Mouse (Mus musculus) erythroblast, adult 5-6 weeks (primary cell): Measurements from ENCODE around the gene Snrpg. TPM values are rescaled to one million over a fixed set of nuclear protein-coding genes. Genes with fewer than 3 reads are reported as not detected.
A peak's percentile ranks its signal among the peaks of the same experiment; 100 is the strongest.

Experiments used
- ATAC-seq: replicated peaks from 2 replicates; pipeline ENCODE4 v1.8.0; 2016; ENCODE audit warnings: moderate number of reproducible peaks, mild to moderate bottlenecking, moderate TSS enrichment, inconsistent platforms; ENCODE audit not compliant: poor library complexity, low FRiP score, severe bottlenecking
- total RNA-seq, 2 experiments: library from RNA; stranded (forward) in 1 of 2; stranded (reverse) in 1 of 2; fragments of 150-400 nt in 1 of 2; fragments of 200-764, 138-1000 nt in 1 of 2; gene quantifications; 2 replicates each; pipeline versions ENCODE4 v1.2.3 to v1.2.4; 2015 to 2017; ENCODE audit warnings: low replicate concordance in 2 of 2

Gene Snrpg
- total RNA-seq, 2 experiments from 2014 or later: 11.2 to 60.7 TPM

DNA sequence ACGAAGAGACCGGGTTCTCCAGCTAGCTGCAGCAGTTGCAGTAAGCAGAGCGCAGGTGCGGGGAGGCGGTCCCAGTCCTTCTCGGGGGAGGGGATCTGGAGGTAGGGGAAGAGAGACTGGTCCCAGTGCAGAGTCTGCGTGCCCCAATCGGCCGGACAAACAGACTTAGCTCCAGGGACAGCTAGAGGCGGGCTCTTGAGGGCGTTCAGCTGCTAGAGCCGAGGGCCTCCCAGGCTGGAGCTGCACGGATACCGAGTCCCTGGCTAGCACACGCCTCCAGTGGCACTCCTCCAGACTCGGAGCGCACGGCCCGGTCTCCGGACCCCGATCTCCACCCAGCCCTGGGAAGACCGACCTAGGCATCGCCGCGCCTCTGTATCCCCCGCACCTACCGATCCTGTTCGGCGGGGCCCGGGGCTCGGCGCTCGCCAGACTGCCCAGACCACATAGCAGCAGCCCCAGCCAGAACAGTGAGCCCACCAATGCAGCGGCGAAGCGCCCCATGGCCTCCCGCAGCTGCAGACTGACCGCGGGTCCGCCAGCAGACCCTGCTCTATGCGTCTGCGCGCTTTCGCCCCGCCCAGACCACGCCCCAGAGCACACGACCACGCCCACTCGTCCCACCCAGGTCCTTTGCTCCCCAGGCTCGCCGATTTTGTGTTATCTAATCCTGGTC, 25.6 kb downstream of the Snrpg start, which contains the start of gene Pcyox1:
TSS of gene Pcyox1 (minus strand) at position 574 of the 676 bp plus-strand sequence.
- ATAC-seq: peak; percentile 84

DNA sequence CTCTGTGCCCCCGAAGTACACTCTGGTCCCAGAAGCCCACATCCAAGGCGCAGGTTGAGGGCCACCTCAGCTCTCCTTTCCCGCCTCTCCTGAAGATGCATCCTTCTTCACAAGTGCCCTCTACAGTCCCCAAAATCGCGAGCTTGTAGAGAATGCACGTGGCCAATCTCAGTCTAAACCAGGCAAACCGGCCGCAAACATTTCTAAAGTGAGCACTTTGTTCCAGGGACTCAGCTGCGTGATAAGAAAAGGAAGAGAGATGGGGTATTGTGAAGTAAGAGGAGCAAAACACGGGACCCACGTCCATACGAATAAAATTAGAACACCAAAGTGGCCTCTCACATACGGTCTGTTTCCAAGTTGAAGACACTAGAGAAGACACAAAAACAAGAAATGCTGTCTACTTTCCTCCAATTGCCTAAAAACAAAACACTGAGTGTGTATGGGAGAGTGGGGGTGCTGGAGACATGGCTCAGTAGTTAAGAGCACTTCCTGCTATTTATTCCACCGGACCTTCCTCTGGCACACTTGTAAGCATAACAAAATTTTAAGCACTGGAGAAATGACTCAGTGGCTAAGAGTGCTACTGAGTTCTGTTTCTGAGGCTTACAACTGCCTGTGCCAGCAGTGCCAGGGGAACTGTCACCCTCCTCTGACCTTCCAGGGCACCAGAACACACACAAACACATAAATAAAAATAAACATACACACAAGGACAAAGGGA, 26.3 kb downstream of the Snrpg start:
- no peak for ATAC-seq

DNA sequence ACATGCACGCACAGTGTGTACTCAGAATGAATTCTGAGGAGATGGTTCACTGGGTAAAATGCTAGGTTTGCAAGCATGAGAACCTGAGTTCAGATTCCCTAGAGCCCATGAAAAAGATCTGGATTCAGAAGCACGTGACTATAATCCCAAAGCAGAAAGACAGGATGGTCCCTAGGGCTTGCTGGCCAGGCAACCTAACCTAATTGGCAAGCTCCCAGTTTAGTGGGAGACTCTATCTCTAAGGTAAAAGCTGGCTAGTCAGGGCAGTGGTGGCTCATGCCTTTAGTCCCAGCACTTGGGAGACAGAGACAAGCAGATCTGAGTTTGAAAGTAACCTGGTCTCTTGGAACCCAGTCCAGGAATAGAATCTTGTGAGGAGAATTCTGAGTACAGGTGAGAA, 27.9 kb downstream of the Snrpg start:
- no peak for ATAC-seq

DNA sequence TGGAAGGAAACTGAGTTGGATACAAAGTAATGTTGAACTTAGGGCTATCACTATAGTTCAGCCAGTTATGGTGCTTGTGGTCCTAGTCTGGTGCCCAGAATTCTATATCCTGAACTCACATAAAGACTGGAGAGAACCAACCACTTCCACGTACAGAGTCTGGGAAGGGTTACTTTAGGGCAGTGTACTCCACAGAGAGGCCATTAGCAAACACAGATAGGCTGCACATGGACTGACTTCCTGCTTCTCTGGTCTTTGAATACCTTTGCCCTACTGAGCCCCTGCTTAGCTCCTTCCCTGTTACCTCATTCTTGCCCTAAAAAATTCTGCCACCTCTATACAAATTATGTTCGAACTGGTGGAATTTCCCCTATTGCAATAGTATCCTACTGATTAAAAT, 28.9 kb downstream of the Snrpg start:
- ATAC-seq: no peak

DNA sequence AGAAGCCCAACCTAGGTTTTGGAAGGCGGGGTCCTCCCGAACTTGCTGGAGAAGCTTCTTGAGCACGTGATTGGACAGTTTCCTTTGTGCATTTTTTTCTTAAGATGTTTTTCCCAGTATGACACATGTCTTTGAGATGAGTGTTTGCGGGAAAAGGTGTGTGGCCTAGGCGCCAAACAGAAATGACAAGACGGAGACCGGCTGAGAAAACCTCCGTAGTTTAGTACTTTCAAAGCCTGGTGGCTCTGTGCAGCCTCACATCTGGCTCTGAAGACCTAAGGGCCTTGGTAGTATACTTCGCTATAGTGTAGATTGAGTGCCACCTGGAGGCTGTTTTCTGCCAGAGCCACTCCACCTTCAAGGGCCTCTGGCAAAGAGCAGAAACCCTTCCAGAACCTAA, 29.9 kb downstream of the Snrpg start:
- peak; percentile 36; the same call in 1 of the 2 replicates for ATAC-seq

DNA sequence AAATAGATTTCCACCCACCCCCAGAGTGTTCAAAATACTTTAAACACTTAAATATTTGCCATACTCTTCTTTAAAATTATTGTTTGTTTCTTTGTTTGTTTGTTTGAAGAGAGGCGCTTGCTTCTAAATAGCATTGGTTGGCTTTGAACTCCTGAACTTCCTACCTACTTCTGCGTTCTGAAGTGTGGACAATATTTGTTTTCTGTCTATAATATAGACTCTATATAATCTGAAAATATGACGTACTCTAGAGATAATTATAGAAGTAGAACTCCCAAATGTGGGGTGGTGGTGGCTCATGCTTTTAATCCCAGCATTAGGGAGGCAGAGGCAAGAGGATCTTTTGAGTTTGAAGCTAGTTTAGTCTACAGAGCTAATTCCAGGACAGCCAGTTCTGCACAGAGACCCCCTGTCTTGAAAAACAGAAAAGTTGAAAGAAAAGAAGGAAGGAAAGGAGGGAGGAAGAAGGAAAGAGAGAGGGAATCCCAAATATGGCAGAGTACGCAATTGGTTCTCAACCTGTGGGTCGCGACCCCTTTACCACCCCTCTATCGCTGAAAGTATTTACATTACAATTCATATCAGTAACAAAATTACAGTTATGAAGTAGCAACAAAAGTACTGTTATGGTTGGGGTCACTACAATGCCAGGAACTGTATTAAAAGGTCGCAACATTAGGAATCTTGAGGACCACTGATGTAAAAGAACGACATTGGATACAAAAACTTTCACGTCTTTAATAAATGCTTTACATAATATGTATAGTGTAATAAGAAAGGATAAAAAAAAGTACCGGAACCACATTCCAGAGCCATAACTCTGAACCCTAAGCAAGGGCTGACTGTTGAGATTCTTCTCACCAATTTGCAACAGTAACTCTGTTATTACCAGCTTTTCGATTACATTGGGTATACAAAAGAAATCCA, 31.8 kb downstream of the Snrpg start:
- ATAC-seq: no peak

DNA sequence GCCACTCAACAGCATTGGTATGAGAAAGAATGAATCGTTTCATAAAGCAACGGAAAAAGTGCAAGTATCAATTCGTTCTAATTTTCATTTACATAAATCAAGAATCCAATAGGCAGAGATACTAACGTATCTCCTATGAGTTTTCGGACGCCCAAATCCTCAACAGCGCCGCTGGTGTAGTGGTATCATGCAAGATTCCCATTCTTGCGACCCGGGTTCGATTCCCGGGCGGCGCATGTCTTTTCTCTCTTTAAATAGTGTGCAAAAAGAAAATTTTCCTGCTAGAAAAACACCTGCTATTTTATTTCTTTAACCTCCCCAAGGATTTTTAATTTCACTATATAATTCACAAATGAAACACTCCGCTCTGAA, 32.6 kb downstream of the Snrpg start:
- peak; percentile 68 for ATAC-seq

DNA sequence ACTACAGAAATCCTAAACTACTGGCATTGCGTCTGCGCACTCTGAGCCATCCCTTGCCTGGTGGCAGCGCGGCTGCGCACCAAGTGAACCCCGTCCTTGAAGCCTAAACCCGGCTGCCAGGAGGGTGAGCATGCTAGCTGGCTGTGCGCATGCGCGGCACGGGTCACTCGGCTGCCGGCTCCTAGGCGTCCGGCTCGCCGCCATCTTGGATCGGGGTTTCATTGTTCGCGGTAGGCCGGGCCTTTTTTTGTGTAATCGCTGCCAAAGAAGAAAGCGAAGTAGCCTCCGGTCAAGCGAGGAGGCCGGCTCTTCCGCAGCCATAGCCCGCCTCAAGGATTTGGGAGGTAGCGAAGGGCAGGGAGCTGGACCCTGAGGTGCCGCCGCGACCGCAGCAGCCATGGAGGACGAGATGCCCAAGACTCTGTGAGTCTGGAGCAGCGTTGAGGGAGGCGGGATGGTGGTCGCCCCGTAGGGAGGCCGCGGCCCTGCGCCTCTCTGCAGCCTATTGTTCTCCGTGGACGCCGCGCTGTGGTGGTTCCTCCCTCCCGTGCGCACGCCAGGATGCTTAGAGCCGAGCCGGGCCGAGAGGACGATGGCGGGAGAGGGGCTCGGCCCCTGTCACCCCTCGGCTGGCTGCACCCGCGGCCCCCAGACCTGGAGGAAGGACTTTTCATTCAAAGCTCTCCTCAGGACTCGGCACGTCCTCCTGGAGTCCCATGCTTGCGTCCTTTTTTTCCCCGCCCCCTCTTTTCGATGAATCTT, 33.2 kb downstream of the Snrpg start, which contains the start of gene Tia1:
TSS of gene Tia1 (plus strand) at position 120 of the 762 bp plus-strand sequence.
- ATAC-seq: peak; percentile 96

DNA sequence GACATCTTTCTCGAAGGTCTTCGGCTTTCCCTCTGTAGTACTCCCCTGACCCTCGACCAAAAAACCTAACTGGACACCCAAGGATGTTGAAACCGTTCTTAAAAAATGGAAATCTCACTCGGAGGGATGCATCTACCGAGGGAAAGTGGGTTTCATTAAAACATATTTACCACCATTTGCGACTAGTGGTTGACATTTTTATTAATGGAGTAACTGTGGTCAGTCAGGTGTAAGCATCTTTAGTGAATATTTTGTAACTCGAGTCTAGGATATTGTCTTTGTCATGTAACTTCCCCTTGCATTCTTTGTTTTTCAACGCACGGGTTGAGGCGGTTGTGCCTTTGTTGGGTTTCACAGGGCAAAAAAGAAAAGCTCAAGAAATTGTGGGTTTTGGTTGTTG, 33.9 kb downstream of the Snrpg start:
- ATAC-seq: no peak

DNA sequence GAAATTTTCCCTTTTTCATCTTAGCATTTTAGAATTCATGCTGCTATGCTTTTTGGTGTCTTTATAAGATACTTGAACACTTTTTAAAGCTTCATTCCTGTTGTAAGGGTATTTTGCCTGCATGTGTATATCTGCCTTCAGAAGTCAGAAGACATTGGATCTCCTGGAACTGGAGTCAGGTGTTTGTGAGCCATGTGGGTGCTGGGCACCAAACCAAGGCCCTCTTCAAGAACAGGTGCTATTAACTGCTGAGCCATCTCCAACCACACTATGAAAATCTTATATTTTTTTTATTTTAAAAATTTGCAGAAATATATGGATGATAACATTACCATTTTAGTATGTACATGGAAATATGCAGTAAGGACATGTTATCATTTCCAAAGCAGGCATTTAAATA, 35.2 kb downstream of the Snrpg start:
- no peak for ATAC-seq

DNA sequence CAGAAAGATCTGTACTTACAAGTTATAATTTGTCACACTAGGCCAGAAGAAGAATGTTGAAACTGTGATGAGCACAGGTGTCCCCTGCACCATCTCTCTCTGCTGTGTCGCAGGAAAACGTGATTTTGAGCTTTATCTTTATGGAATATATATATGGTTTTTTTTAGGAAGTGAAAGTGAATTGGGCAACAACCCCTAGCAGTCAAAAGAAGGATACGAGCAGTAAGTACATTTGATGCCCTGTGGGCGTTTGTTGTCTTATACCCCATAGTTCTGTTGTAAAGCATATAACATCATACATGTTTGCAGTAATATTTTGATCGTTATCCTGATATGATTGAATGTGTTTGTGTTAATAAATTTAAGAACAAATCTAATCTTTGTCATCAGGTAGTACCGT, 47.6 kb downstream of the Snrpg start:
- no peak for ATAC-seq

DNA sequence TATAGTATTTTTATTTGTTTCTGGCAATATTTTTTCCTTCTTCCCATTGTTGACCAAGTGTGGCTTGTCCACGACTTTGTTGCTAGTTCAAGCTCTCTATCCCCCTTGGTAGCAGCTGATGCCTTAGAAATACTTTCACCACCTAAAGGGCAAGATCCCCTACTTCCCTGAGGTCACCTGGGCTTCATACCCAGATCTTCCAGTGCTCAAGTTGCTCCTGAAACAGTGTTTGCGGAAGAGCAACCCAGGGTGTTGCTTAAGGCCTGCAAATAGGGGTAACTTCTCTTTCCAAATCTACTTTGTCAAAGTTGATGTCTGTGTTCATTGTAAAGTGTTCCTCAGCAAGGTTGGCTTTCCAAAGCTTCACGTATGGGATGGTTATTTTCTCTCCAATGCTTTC, 48.1 kb downstream of the Snrpg start:
- no peak for ATAC-seq

DNA sequence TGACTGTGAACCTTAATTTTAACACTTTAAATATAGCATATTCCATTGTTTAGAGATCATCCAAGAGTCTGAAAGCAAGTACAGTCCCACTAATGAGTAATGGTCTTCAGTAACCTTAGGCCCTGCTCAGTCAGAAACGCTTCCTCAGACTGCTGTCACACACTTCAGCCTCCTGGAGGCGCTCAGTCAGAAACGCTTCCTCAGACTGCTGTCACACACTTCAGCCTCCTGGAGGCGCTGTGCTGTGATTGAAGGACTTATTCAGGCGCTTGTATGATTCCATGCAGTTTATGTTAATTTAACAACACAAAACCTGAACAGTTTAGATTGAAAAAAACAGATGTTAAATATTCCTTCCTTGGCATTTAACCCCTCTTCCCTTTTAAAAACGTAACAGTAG, 49.4 kb downstream of the Snrpg start:
- ATAC-seq: no peak

DNA sequence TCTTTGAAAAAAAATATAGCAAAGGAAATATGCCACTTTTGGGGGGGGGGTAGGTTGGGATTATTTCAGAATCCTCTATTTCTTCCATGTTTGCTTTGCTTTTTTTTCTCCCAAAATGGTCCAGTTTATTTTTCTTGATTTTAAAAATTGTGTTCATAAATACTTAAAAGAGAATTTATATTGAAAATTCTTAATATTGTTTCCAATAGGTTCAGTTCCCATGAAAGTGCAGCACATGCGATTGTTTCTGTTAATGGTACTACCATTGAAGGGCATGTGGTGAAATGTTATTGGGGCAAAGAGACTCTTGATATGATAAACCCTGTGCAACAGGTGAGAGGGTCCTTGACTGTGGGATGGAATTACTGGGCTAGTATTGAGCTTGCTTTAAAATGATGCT, 55.3 kb downstream of the Snrpg start, which contains the start of gene Gm44790:
TSS of gene Gm44790 (plus strand) at position 301 of the 400 bp plus-strand sequence.
- ATAC-seq: no peak

Other genes starting within 250 kb of the Snrpg start
- gene Tgfa, start 176.1 kb upstream of the Snrpg start, total RNA-seq (2015; ENCODE audit: low replicate concordance): not detected in 2 replicates
- gene Tgfa, start 176.1 kb upstream of the Snrpg start, total RNA-seq (2017; ENCODE audit: low replicate concordance): not detected in 2 replicates
- gene Fam136a, start 5.7 kb upstream of the Snrpg start, total RNA-seq (2015; ENCODE audit: low replicate concordance): 1.5 and 6.7 TPM in 2 replicates
- 6.6 and 8.1 TPM in 2 replicates for gene Fam136a, start 5.7 kb upstream of the Snrpg start, total RNA-seq (2017; ENCODE audit: low replicate concordance)
- gene Pcyox1, start 25.9 kb downstream of the Snrpg start, total RNA-seq (2015; ENCODE audit: low replicate concordance): 3.1 and 9.4 TPM in 2 replicates
- gene Pcyox1, start 25.9 kb downstream of the Snrpg start, total RNA-seq (2017; ENCODE audit: low replicate concordance): 14.9 and 22.7 TPM in 2 replicates
- gene Tia1, start 32.9 kb downstream of the Snrpg start, total RNA-seq (2015; ENCODE audit: low replicate concordance): 31.1 and 36.5 TPM in 2 replicates
- gene Tia1, start 32.9 kb downstream of the Snrpg start, total RNA-seq (2017; ENCODE audit: low replicate concordance): 15.2 and 16.2 TPM in 2 replicates
- not detected in 2 replicates for gene Gm44790, start 55.4 kb downstream of the Snrpg start, total RNA-seq (2015; ENCODE audit: low replicate concordance)
- not detected in 2 replicates for gene Gm44790, start 55.4 kb downstream of the Snrpg start, total RNA-seq (2017; ENCODE audit: low replicate concordance)
- gene C87436, start 67.1 kb downstream of the Snrpg start, total RNA-seq (2015; ENCODE audit: low replicate concordance): 22.5 and 28.2 TPM in 2 replicates
- gene C87436, start 67.1 kb downstream of the Snrpg start, total RNA-seq (2017; ENCODE audit: low replicate concordance): 13.7 and 26.9 TPM in 2 replicates
- 83.2 and 88.2 TPM in 2 replicates for gene Pcbp1, start 155.0 kb downstream of the Snrpg start, total RNA-seq (2015; ENCODE audit: low replicate concordance)
- 20.1 and 35.3 TPM in 2 replicates for gene Pcbp1, start 155.0 kb downstream of the Snrpg start, total RNA-seq (2017; ENCODE audit: low replicate concordance)